7 mouse cellular contexts compared by ENCODE assay signal in the genomic region with DNA sequence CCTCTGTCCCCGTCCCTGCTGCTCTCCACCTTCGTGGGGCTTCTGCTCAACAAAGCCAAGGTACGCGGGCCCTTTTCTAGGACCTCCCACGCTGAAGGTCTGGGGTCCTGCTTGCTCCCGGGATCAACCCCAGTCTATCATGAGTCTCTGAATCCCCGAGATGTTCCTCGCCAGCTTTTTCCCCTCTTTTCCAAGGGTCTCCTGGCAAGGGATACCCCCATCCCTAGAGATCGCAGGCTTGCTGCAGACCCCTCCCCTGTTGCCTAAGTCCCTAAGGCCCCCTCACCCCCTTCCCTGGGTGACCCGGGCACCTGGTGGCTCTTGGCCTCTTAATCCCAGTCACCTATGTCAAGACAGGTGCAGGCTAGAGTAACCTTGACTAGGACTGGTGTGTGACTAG. TPM values are rescaled to one million over a fixed set of nuclear protein-coding genes. Genes with fewer than 3 reads are reported as not detected.
DNase-seq lines count a peak whose midpoint lies in the region; ATAC-seq and TF ChIP-seq lines count a peak whose summit lies in the region.

No protein-coding gene starts in this region.

- H3K27me3 ChIP-seq in embryonic facial prominence, embryonic 15.5 days: peaks cover 7% of the 10 kb centered on the region; the same call in 1 of the 2 replicates
- no peaks in the 10 kb centered on the region for H3K27me3 ChIP-seq in intestine, embryonic 16.5 days (replicated peaks; ENCODE audit: control insufficient read depth, insufficient read depth, low read length)

- H3K4me3 ChIP-seq in lung, adult 2 months (replicated peaks; ENCODE audit: extremely low read depth, low read depth, low read length): peak overlapping the region; percentile 59
- peak overlapping the region; percentile 57 for H3K4me3 ChIP-seq in embryonic facial prominence, embryonic 15.5 days (replicated peaks)
- H3K4me3 ChIP-seq in intestine, embryonic 16.5 days (ENCODE audit: low read length): peak overlapping the region; percentile 66
- peak overlapping the region; percentile 78 for H3K4me3 ChIP-seq in olfactory bulb, adult 2 months (ENCODE audit: insufficient read depth, low read depth, low read length)

- peak overlapping the region; percentile 47 for H3K9ac ChIP-seq in embryonic facial prominence, embryonic 15.5 days
- H3K9ac ChIP-seq in intestine, embryonic 16.5 days (ENCODE audit: low read depth, low read length): peak overlapping the region; percentile 86

- H3K4me2 ChIP-seq in embryonic facial prominence, embryonic 15.5 days (replicated peaks): peak overlapping the region; percentile 99
- H3K4me2 ChIP-seq in intestine, embryonic 16.5 days (ENCODE audit: low read depth, low read length): peak overlapping the region; percentile 99

- no peak for TF ChIP-seq CTCF in lung, adult 2 months (IDR thresholded peaks at IDR 0.05; ENCODE audit: insufficient read depth, low read length)
- TF ChIP-seq CTCF in olfactory bulb, adult 2 months (IDR thresholded peaks at IDR 0.05; ENCODE audit: insufficient read depth, low read depth, low read length): no peak

- peaks cover 12% of the 10 kb centered on the region for H3K4me1 ChIP-seq in lung, adult 2 months (ENCODE audit: control insufficient read depth, insufficient read depth, low read length)
- peaks cover 74% of the 10 kb centered on the region for H3K4me1 ChIP-seq in embryonic facial prominence, embryonic 15.5 days
- H3K4me1 ChIP-seq in intestine, embryonic 16.5 days (ENCODE audit: control insufficient read depth, insufficient read depth, low read length): peaks cover 49% of the 10 kb centered on the region
- H3K4me1 ChIP-seq in olfactory bulb, adult 2 months (ENCODE audit: control insufficient read depth, insufficient read depth, low read length): peaks cover 47% of the 10 kb centered on the region

- no peaks in the 10 kb centered on the region for H3K9me3 ChIP-seq in embryonic facial prominence, embryonic 15.5 days (replicated peaks)
- H3K9me3 ChIP-seq in intestine, embryonic 16.5 days (ENCODE audit: control insufficient read depth, low read length): no peaks in the 10 kb centered on the region

- no peak for ATAC-seq in embryonic facial prominence, embryonic 15.5 days (ENCODE audit: insufficient number of reproducible peaks, low FRiP score, low TSS enrichment, low read depth)
- ATAC-seq in intestine, embryonic 16.5 days: no peak; the same call in 1 of the 2 replicates

- H3K27ac ChIP-seq in embryonic facial prominence, embryonic 15.5 days (replicated peaks): no peak overlapping the region
- no peak overlapping the region for H3K27ac ChIP-seq in intestine, embryonic 16.5 days (ENCODE audit: low read length)
- H3K27ac ChIP-seq in olfactory bulb, adult 2 months (ENCODE audit: insufficient read depth, low read depth, low read length): peak overlapping the region; percentile 86

- H3K36me3 ChIP-seq in embryonic facial prominence, embryonic 15.5 days: no peaks in the 10 kb centered on the region
- H3K36me3 ChIP-seq in intestine, embryonic 16.5 days (ENCODE audit: control insufficient read depth, insufficient read depth, low read length): no peaks in the 10 kb centered on the region

- DNase-seq in lung, adult 2 months: no peak
- no peak for DNase-seq in lung, adult 18-20 months
- no peak for DNase-seq in urinary bladder, adult 18-20 months (ENCODE audit: low spot score in 2 of 2)
- DNase-seq in left cerebral cortex, adult 18-20 months (ENCODE audit: low spot score in 2 of 2): no peak

- 9% methylated on average over 10 of the region's 10 CpGs for WGBS in lung, adult 2 months
- WGBS in embryonic facial prominence, embryonic 15.5 days: 6% methylated on average over 10 of the region's 10 CpGs
- 5% methylated on average over 10 of the region's 10 CpGs for WGBS in intestine, embryonic 16.5 days
- 7% methylated on average over 10 of the region's 10 CpGs for whole genome bisulfite sequencing in olfactory bulb, adult 2 months

- TF ChIP-seq POLR2A in lung, adult 2 months (IDR thresholded peaks at IDR 0.05; ENCODE audit: borderline replicate concordance, extremely low read depth, low read depth, low read length): no peak
- TF ChIP-seq POLR2A in olfactory bulb, adult 2 months (IDR thresholded peaks at IDR 0.05; ENCODE audit: insufficient read depth, low read depth, low read length): no peak; the same call in 1 of the 2 replicates

RNA-seq across cellular contexts. Expression of gene Mfrp, which starts 16.3 kb away (rescaled TPM):
- 0.25 and 0.34 TPM in 2 replicates for polyA plus RNA-seq in lung, adult 2 months (2012; rRNA removed)
- 0.08 and 0.20 TPM in 2 replicates for polyA plus RNA-seq in embryonic facial prominence, embryonic 15.5 days (2015; fragmentation: Nextera tagmentation; extraction: Ambion mirVana)
- 0.18 and 0.24 TPM in 2 replicates for polyA plus RNA-seq in intestine, embryonic 16.5 days (2015; fragmentation: Nextera tagmentation; extraction: Ambion mirVana)
- polyA plus RNA-seq in olfactory bulb, adult 2 months (2012; ENCODE audit: insufficient read depth, insufficient read length, low replicate concordance, missing spikeins): not detected in 2 replicates
- total RNA-seq in left cerebral cortex, adult 18-20 months (2021): under 1 TPM in 1 of 2 experiments, not detected in 1; 0.16 TPM

RNA-seq across cellular contexts. Expression of gene Usp2, which starts 18.5 kb away (rescaled TPM):
- polyA plus RNA-seq in lung, adult 2 months (2012; rRNA removed): 5.7 and 9.2 TPM in 2 replicates
- 28.2 and 29.5 TPM in 2 replicates for polyA plus RNA-seq in embryonic facial prominence, embryonic 15.5 days (2015; fragmentation: Nextera tagmentation; extraction: Ambion mirVana)
- polyA plus RNA-seq in intestine, embryonic 16.5 days (2015; fragmentation: Nextera tagmentation; extraction: Ambion mirVana): 13.2 and 15.6 TPM in 2 replicates
- polyA plus RNA-seq in olfactory bulb, adult 2 months (2012; ENCODE audit: insufficient read depth, insufficient read length, low replicate concordance, missing spikeins): not detected in 2 replicates
- 10 to 100 TPM; 79.1 to 86.3 TPM for total RNA-seq in left cerebral cortex, adult 18-20 months (2021)

RNA-seq across cellular contexts. Expression of gene C1qtnf5, which starts 21.8 kb away (rescaled TPM):
- 29.0 and 31.0 TPM in 2 replicates for polyA plus RNA-seq in lung, adult 2 months (2012; rRNA removed)
- 5.3 and 6.0 TPM in 2 replicates for polyA plus RNA-seq in embryonic facial prominence, embryonic 15.5 days (2015; fragmentation: Nextera tagmentation; extraction: Ambion mirVana)
- 2.7 and 3.0 TPM in 2 replicates for polyA plus RNA-seq in intestine, embryonic 16.5 days (2015; fragmentation: Nextera tagmentation; extraction: Ambion mirVana)
- not detected in 2 replicates for polyA plus RNA-seq in olfactory bulb, adult 2 months (2012; ENCODE audit: insufficient read depth, insufficient read length, low replicate concordance, missing spikeins)
- 10 to 100 TPM; 18.1 to 23.2 TPM for total RNA-seq in left cerebral cortex, adult 18-20 months (2021)

RNA-seq across cellular contexts. Expression of gene Gm49380, which starts 28.0 kb away (rescaled TPM):
- 0.27 TPM in 1 of 2 replicates, not detected in the other for polyA plus RNA-seq in lung, adult 2 months (2012; rRNA removed)
- polyA plus RNA-seq in embryonic facial prominence, embryonic 15.5 days (2015; fragmentation: Nextera tagmentation; extraction: Ambion mirVana): 0.27 and 0.46 TPM in 2 replicates
- polyA plus RNA-seq in intestine, embryonic 16.5 days (2015; fragmentation: Nextera tagmentation; extraction: Ambion mirVana): 0.05 and 0.12 TPM in 2 replicates
- polyA plus RNA-seq in olfactory bulb, adult 2 months (2012; ENCODE audit: insufficient read depth, insufficient read length, low replicate concordance, missing spikeins): not detected in 2 replicates
- under 1 TPM; 0.14 to 0.42 TPM for total RNA-seq in left cerebral cortex, adult 18-20 months (2021)

RNA-seq across cellular contexts. Expression of gene Rnf26, which starts 28.0 kb away (rescaled TPM):
- 24.6 and 25.0 TPM in 2 replicates for polyA plus RNA-seq in lung, adult 2 months (2012; rRNA removed)
- 68.0 and 69.8 TPM in 2 replicates for polyA plus RNA-seq in embryonic facial prominence, embryonic 15.5 days (2015; fragmentation: Nextera tagmentation; extraction: Ambion mirVana)
- polyA plus RNA-seq in intestine, embryonic 16.5 days (2015; fragmentation: Nextera tagmentation; extraction: Ambion mirVana): 45.4 and 48.1 TPM in 2 replicates
- polyA plus RNA-seq in olfactory bulb, adult 2 months (2012; ENCODE audit: insufficient read depth, insufficient read length, low replicate concordance, missing spikeins): 257 TPM in 1 of 2 replicates, not detected in the other
- 10 to 100 TPM; 28.7 to 31.9 TPM for total RNA-seq in left cerebral cortex, adult 18-20 months (2021)
